Mouse (Mus musculus): ENCODE measurements around the gene Slc1a4. TPM values are rescaled to one million over a fixed set of nuclear protein-coding genes. Genes with fewer than 3 reads are reported as not detected.
A peak's percentile ranks its signal among the peaks of the same experiment; 100 is the strongest.

The Slc1a4 gene
- total RNA-seq, 1 experiment from 2014 or later = 1.9 TPM

DNA sequence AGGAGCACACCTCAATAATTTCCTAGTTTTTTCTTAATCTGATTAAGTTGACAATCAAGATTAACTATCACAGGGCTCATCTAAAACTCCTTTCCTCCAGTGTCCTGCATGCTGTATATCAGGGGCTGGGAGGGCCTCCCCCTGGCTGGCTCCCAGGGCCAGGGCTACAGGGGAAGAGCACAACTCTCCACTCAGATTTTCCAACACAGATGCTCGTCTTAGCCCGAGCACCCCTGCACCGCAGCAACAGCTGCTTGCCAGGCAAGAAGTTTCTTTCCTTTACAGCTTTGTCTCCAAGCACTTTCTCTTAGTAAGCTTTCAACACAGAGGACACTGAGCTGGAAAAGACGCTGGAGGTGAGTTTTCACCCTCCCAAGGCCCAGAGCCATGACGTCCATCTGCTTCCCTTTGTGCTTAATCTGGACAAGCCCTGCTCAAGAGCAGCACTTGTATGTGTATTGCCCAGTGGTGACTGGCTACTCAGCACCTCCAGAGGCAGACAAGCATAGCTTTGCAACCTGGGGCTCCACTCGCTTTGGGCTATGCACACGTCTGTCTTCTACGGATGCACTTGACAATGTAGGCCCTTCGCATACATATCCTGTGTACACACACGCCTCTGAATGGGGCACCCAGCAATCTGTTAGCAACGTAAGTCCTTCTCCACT is 6.1 kb downstream of the Slc1a4 start:
- no peak for ATAC-seq (replicated peaks; ENCODE audit: low read depth, poor library complexity, severe bottlenecking)

DNA sequence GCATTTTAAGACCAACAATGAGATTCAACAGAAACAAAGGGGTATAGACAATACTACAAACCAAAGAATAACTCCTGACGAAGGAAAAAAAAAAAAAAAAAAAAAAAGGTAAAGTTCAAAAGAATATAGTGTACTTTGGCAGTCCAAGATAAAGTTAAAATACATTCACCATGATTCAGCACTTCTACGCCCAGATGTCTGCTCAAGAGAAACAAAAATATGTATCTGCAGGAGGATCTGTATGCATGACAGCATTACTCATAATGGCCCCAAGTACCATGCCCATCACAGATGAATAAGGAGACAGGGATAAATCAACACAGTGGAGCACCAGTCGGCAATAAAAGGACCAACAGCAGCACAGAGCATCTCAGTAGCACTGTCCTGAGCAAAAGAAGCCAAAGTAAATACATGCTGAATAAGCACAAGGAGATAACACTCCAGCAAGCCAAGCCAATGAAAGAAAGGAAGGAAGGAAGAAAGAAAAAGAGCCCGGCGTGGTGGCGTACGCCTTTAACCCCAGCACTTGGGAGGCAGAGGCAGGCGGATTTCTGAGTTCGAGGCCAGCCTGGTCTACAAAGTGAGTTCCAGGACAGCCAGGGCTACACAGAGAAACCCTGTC is 7.3 kb downstream of the Slc1a4 start:
- ATAC-seq (replicated peaks; ENCODE audit: low read depth, poor library complexity, severe bottlenecking) = peak; percentile 16; the same call in 1 of the 2 replicates

DNA sequence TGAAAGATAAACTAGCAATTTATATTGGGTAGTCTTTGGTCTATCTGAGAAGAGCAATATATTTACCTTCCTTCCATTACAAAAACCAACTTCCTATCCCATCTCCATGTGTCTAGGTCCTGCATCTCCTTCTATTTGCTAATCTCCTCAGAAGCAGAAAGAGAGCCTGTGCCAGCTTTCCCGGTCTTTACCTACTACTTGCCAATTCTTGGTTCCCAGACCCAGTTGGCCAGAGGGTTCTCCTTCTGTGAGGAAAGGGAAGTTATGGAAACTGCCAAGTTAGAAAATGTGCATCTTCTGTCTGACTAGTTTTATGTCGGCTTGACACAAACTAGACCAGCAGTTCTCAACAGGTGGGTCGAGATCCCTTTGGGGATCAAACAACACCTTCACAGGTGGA is 8.5 kb downstream of the Slc1a4 start:
- ATAC-seq (replicated peaks; ENCODE audit: low read depth, poor library complexity, severe bottlenecking) = no peak

DNA sequence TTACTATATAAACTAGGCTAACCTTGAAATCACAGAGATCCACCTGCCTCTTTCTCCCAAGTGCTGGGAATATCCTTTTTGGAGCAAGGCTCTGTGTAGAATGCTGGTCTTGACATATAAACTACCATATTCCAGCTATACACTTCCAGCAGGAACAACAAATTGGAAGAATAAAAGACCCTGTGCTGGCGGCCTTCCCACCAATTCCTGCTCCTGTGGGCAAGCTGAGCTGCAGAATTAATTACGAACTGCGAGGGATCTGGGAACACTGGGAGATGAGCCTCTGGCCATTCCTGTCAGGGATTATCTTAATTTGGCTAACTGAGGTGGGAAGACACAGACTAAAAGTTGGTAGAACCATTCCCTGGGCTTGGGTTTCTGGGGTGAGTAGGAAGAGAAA is 10.1 kb downstream of the Slc1a4 start:
- no peak for ATAC-seq (replicated peaks; ENCODE audit: low read depth, poor library complexity, severe bottlenecking)

DNA sequence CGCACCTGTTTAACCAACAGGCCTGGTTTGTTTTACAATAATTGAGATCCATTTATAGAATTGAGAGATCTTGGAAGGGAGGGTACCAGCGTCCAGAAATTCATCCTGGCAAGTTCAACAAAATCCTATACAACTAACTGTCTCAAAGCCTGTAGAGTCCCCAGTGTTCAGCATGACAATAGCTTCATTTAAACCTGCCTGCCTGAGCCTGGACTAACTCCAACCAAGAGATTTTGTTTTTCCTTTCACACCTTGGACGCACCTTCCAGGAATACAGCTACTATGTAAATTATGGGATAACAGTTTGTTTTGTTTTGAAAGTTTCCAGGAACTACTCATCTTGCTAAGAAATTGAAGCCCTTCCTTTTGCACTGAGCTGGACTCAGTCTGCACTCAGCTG is 11.9 kb downstream of the Slc1a4 start:
- no peak for ATAC-seq (replicated peaks; ENCODE audit: low read depth, poor library complexity, severe bottlenecking)

DNA sequence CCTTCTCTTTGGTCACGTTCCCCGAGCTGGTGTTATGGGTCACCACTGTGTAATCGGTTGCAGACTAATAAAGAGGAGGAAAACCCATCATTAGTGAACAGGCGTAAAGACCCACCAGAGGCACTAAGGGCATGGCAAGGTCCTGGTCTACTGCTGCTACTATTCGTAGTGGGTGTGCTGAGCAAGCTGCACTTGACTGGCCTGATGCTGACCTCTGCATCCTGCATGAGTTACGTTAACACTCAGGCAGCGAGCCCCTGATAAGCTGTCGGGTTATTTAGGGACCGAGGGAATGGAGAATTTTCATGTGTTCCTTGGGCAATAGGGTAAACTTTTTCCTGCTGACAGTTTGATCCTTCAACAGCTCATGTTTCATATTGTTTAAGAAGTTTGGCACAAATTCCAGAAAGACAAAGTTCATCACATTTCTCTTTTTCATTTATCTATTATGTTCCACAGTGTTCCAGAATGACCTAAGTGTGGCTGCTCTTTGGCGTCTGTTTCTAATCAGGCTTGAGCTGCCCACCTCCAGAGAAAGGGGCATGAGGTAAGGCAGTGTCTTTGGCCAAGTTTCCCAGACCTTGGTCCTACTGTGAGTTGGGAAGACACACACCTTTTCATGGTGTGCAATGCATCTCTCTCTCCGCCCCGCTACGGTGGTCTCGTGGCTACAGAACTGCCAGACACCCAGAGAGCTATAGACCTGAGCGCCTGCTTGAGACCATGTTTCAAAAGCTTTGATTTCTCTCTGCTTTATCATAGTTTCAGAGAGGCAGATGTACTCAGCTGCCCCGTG is 13.7 kb downstream of the Slc1a4 start:
- ATAC-seq (replicated peaks; ENCODE audit: low read depth, poor library complexity, severe bottlenecking) = no peak

DNA sequence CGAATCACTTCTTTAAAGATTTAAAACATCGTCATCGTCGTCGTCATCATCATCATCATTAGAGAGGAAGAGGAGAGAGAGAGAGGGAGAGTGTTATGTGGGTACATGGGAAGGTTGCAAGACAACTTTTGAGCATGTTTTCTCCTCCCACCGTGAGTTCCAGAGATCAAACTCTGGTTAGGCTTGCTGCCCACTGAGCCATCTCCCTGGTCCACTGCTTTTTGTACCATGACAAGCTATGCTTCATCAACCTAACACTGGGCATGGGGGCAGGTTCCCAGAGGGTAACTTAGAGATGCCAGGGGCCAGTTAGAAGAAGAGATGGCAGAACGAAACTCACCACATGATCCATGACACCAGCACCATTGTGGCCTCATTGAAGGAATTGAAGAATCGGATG is 18.9 kb downstream of the Slc1a4 start:
- no peak for ATAC-seq (replicated peaks; ENCODE audit: low read depth, poor library complexity, severe bottlenecking)

DNA sequence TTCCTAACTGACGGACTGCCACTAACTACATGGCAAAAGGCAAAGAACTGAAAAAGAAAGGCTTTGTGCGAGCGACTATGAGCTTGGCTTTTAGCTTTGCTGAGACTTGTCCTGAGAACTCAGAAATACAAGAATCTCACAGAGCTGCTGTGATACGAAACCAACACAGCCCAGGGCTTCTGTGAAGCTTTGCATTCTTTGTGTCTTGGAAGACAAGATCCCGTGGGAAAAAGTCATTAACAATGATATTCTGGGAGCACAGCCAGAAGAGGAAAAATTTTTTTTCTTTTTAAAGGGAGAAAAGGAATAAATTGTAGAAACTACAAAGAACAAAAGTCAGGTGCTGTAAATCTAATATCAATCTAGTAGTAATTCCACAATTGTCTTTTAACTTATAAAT is 23.5 kb downstream of the Slc1a4 start:
- ATAC-seq (replicated peaks; ENCODE audit: low read depth, poor library complexity, severe bottlenecking) = no peak

DNA sequence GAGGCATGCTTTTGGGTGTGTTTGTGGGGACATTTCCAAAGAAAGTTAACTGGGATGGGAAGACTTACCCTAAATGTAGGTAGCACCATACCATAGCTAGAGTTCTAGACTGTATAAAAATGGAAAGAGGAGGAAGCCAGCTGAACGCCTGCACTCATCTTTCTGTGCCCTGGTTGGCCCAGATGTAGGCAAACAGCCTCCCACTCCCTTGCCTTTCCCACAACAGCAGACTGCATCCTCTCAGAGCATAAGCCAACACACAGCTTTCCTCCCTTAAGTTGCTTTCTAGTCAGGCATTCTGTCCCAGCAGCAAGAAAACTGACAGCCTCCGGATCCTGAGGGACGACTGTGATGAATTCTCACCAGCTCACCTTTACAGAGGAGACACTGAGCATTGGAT is 25.1 kb downstream of the Slc1a4 start:
- ATAC-seq (replicated peaks; ENCODE audit: low read depth, poor library complexity, severe bottlenecking) = no peak

DNA sequence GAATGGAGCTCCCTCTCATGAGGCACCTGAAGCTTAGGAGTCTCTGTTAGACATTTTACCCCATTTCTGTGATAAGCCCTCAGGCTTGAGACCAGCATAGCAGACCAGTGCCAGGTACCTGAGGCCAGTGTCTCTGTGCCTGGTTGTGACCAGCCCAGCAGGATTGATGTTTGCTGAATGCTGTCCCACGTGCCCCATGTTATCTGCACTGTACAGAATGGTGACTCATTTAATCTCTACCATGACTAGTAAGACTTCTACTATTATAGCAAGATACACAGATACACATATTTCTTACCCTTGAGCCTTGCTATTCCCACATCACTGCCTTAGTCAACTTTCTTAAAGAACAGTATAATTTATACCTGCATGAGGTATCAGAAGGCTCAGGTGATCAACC is 26.9 kb downstream of the Slc1a4 start:
- no peak for ATAC-seq (replicated peaks; ENCODE audit: low read depth, poor library complexity, severe bottlenecking)

DNA sequence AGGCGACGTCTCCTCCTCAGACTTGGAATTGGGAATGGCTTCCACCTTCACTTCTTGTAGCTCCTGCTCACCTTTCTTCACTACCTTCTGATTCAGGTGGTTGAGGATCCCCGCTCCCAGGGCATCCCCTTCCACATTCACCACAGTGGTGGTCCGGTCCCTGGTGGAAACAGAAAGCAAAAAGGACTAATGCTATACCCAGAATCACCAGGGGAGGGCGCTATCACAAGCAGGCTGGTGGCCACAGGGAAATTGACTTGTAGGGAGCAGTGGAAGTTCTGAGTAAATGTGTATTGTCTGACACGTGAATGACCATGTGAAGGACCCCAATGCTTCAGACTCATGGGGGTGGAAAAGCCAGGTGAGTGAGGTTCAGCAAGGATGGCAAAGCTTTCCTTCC is 28.2 kb downstream of the Slc1a4 start:
- ATAC-seq (replicated peaks; ENCODE audit: low read depth, poor library complexity, severe bottlenecking) = 0 out of 2 replicates have a peak, but pooled peaks have one; percentile 26

DNA sequence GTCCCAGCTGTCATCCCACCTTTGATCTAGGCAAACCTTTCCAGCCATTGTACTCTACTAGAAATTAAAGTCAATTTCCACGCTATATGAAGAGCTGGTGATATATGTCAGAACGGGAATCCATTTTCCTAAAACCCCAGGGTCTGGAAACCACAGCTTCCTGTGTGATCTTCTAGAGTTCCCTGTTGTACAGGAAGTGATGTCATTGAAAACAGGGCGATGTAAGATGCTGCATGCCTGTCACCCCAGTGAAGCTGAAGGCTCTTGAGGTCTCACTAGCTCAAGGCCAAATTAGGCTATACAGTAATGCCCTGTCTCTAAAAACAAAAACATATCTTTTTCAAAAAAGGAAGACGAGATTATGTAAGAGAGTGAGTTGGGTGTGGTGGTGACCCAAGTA is 31.2 kb downstream of the Slc1a4 start:
- peak; percentile 48 for ATAC-seq (replicated peaks; ENCODE audit: low read depth, poor library complexity, severe bottlenecking)

DNA sequence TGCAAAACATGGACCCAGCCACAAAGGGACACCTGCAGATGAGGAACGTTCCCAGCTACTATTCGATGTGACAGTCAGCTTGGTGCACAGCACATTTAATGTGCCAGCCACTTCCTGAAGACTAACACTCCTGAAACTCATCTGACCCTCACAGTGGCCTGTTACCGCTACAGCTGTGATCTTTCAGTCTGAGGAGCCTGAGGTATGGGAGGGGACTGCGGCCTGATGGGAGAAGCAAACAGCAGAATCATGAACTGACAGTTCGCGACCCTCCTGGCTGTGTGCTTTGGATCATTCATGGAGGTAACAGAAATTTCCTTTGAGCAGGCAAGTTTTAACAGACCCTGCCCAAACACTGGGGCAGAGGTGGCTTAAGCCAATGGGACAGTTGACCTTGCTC is 31.7 kb downstream of the Slc1a4 start:
- ATAC-seq (replicated peaks; ENCODE audit: low read depth, poor library complexity, severe bottlenecking) = no peak

DNA sequence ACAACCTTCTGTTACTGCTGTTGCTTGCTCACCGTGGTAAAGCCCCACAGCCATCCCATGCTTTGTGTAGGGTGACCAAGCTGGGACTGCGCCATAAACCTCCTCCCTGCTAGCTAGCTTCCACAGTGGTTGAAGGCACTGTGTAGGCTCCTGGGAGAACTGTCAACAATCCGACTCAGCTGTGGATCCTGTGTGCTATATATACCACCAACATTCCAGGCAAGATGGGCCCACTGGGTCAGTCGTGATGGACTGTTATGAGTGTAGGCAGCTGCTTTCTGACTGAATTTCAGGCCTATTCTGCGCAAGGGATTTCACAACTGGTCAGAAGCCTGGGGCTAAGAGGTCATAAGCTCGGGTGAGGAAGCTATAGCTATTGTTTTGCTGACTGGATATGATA is 32.6 kb downstream of the Slc1a4 start:
- no peak for ATAC-seq (replicated peaks; ENCODE audit: low read depth, poor library complexity, severe bottlenecking)

DNA sequence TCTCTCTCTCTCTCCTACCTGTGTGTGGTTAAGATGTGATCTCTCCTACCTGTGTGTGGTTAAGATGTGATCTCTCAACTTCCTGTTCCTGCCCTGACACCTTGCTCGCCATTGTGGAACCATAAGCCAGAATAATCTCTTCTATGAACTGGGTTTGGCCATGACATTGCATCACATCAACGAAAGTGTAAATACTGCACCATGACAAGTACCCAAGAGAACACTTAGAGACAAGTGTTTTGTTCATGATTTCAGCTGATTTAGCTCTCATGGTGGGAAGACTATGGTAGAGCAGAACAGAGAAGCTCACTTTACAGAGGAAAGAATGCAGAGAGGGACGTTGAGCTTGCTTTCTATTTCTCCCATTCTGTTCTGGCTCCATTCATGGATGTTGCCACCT is 48.0 kb downstream of the Slc1a4 start:
- ATAC-seq (replicated peaks; ENCODE audit: low read depth, poor library complexity, severe bottlenecking) = no peak

DNA sequence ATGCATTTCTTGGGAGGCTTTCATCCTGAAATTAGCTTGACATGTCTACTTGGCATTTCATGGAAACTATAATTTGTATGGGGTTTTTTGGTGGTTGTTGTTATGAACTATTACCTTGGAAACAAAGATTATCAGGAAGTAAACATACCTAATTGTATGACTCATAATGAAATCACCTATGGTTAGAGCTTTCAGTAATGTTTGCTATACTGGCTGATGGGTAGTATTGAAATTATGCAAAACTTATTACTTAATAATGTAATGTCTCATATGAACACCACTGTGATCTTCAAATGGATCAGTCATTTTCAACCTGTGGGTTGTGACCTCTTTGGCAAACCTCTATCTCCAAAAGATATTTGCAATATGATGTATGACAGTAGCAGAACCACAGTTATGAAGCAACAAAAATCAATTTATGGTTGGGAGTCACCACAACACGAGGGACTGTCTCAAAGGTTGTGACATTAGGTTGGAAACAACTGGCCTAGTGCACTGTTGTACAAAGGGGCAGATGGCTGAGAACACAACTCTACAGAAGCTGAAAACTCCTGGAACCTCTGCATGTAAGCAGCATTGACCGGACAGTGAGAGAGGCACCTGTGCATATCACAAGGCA is 49.8 kb downstream of the Slc1a4 start:
- no peak for ATAC-seq (replicated peaks; ENCODE audit: low read depth, poor library complexity, severe bottlenecking)

DNA sequence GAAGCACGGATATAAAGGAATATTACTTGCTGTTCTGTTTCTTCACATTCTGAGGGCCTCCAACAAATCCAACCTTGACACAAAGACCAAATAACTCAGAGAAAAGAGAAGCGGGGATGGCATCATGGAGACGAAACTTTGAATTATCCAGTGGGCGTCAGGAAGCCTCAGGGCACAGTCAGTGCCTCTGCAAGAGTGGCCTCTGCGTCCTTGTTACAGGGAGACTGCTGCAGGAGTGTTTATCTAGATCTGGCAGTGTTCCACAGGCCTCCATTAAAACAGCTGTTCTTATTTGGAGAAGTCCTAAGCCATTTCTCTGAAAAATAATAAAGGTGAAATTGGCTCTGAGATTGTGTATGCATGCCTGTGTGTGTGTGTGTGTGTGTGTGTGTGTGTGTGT is 51.5 kb downstream of the Slc1a4 start:
- ATAC-seq (replicated peaks; ENCODE audit: low read depth, poor library complexity, severe bottlenecking) = no peak

DNA sequence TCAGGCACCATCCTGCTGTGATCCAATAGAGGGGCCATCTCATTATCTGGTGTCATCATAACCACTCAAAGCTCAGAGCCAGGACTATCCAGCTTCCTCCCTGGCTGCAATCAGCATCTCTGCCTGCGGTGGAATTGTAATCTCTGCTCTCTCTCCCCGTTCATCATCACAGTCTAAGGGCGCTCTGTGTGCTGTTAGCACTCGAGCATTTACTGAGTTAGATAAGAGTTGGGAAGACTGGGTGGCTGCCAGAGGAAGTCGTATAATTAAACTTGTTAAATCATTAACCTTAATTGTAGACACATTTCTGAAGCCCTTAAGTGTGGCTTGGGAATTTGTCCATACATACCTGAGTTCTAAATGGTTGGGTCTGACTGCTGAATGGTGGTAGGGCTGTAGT is 53.8 kb downstream of the Slc1a4 start:
- ATAC-seq (replicated peaks; ENCODE audit: low read depth, poor library complexity, severe bottlenecking) = no peak

DNA sequence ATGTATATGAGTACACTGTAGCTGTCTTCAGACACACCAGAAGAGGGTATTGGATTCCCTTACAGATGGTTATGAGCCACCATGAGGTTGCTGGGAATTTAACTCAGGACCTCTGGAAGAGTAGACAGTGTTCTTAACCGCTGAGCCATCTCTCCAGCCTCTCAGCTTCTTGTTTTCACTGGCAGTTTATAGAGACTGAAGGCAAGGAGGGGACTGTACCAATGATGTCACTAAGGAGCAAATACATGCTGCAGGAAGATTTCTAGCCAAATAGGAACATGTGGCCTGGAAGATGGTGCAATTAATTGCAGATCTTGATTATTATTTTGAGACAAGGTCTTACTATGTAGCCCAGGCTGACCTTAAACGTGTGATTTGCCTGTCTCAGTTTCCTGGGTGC is 55.4 kb downstream of the Slc1a4 start:
- no peak for ATAC-seq (replicated peaks; ENCODE audit: low read depth, poor library complexity, severe bottlenecking)

DNA sequence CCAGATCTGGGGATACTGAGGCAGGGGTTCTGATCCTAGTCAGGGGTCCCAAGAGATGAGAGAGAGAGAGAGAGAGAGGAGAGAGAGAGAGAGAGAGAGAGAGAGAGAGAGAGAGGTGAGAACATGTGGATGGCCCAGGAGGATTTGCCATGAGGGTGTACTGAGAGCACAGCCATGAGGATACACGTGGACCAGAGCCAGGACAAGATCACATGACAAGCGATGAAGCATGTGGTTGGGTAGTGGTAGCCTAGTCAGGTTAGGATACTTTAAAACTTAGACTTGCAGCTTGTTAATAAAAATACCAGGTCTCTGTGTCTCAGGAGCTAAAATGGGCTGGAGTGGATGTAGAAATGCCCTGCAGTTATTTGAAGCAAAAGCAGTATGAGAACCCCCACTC is 56.5 kb downstream of the Slc1a4 start:
- ATAC-seq (replicated peaks; ENCODE audit: low read depth, poor library complexity, severe bottlenecking) = no peak

DNA sequence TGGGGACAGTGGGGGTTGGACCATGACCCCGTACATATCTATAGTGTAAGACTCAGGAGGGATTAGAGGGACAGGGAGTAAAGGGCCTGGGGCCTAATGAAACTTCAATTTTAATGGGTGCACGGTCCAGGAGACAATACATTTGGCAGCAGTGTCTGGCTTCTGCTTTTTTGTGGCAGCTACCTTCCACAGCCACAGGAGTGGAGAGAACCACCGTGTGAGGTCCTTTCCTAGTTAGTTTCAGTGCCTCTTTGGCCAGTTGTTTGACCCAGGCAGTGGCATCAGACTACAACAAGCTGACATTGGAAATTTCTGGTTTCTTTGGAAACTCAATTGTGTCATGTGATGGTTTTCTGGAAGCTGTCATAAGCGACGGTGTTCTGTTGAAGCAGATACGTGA is 62.6 kb downstream of the Slc1a4 start:
- ATAC-seq (replicated peaks; ENCODE audit: low read depth, poor library complexity, severe bottlenecking) = peak; percentile 54; the same call in 1 of the 2 replicates
